Mouse (Mus musculus): Measurements from ENCODE around the gene Rictor. TPM values are rescaled to one million over a fixed set of nuclear protein-coding genes. Genes with fewer than 3 reads are reported as not detected.

Gene Rictor
- 7.1 TPM for polyA plus RNA-seq (2014; fragmentation: Illumina TruSeq; extraction: RNeasy Lipid Tissue Mini Kit (QIAGEN cat#74804); ENCODE audit: low read depth, low replicate concordance)

GRCm38 (mm10) chr15:6707936-6708525 lies at the start of gene Rictor:
Gene Rictor, plus strand, starts transcription at chr15:6708379.

Other genes with a start within 250 kb of the Rictor start
- 4.1 TPM for gene Fyb, start 185.5 kb upstream of the Rictor start, polyA plus RNA-seq (2014; fragmentation: Illumina TruSeq; extraction: RNeasy Lipid Tissue Mini Kit (QIAGEN cat#74804); ENCODE audit: low read depth, low replicate concordance)
- 11.2 TPM for gene Osmr, start 166.6 kb downstream of the Rictor start, polyA plus RNA-seq (2014; fragmentation: Illumina TruSeq; extraction: RNeasy Lipid Tissue Mini Kit (QIAGEN cat#74804); ENCODE audit: low read depth, low replicate concordance)